Mouse (Mus musculus): ENCODE data around the gene Atpaf1.

DNA sequence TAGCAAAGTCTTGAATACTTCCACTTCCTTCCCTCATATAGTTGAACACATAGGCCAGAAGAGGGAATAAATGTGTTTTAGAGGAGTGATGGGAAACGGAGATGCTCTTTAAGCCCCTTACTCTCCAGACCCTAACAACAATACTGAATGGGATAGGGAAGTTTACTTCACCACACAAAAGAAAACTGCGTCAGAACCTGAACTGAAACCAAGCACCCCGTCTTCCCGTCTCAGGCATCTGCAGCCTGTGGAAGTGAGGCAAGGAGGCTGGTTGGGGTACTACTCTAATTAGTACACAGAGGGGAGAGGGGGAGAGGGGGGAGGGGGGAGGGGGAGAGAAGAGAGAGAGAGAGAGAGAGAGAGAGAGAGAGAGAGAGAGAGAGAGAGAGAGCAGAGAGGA is 53.6 kb downstream of the Atpaf1 start:
- TF ChIP-seq CTCF (IDR thresholded peaks at IDR 0.05; ENCODE audit: low read depth), result no peak
- no peak for TF ChIP-seq EP300 (IDR thresholded peaks at IDR 0.05; ENCODE audit: low read depth)

All from liver, postnatal 0 days (tissue).